Mouse (Mus musculus): ENCODE measurements at regions not wholly inside any gene's neighbourhood (a gene's known extent, or its start where the extent isn't known, plus 50 kb on each side); places are given as distances from the start of the nearest gene placed in this dataset.

GRCm38 (mm10) chr4:140326706-140327440, 80.3 kb upstream of the Igsf21 start:
- TF ChIP-seq GATA1 (IDR thresholded peaks at IDR 0.05; ENCODE audit: low read length) (no peak), TAL1 (IDR thresholded peaks at IDR 0.05; ENCODE audit: low read length) (0 out of 3 replicates have a peak, but pooled peaks have one; percentile 3)
